Mouse (Mus musculus) layer of hippocampus, postnatal 10 days (tissue): ENCODE measurements around the gene Mical3. TPM values are rescaled to one million over a fixed set of nuclear protein-coding genes. Genes with fewer than 3 reads are reported as not detected.

Experiments used
- DNase-seq, 2 experiments: peaks; one replicate each; pipeline ENCODE4 v3.0.0; 2021; ENCODE audit warnings: low spot score in 2 of 2
- total RNA-seq, 2 experiments: library from RNA; stranded (reverse); gene quantifications; 2 replicates each; pipeline ENCODE4 v1.2.3; 2021

Mical3 gene
- total RNA-seq, 2 experiments from 2014 or later = 90.1 to 98.8 TPM

DNA sequence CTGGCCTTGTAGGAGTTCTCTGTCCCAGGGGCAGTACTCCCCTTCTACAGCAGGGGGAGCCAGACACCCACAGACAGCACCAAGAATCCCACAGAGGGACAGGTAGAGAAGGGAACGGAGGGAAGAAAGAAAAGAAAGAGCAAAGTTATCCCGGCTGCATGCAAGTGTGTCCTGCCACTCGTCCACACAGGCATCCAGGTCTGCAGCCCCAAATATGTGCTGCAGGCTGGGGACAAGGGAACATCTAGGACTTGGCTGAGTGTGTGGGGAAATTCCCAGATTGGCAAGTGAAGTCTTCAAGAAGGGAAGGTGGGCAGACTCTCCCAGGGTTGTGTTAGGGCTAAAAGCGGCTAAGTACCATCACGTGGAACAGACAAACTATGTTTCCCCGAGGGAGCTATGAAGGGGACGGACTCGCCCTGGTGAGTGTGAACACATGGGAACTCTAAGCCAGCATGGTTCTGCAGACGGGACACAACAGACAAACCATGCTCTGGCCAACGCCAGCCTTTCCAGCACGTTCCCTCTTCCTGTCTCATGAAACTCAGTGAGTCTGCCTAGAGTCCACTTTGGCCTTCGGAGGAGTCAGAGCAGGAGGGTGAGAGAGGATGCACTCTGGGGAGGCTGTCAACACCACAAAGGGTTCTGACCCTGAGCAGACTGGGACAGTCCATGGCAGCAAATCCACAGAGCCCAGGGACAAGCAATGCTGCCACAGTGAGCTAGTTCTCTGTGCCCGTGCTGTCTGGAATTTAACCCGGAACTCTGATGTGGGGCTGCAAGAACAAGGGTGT lies 158.8 kb downstream of the Mical3 start:
- DNase-seq = peak; percentile 90 to 92

DNA sequence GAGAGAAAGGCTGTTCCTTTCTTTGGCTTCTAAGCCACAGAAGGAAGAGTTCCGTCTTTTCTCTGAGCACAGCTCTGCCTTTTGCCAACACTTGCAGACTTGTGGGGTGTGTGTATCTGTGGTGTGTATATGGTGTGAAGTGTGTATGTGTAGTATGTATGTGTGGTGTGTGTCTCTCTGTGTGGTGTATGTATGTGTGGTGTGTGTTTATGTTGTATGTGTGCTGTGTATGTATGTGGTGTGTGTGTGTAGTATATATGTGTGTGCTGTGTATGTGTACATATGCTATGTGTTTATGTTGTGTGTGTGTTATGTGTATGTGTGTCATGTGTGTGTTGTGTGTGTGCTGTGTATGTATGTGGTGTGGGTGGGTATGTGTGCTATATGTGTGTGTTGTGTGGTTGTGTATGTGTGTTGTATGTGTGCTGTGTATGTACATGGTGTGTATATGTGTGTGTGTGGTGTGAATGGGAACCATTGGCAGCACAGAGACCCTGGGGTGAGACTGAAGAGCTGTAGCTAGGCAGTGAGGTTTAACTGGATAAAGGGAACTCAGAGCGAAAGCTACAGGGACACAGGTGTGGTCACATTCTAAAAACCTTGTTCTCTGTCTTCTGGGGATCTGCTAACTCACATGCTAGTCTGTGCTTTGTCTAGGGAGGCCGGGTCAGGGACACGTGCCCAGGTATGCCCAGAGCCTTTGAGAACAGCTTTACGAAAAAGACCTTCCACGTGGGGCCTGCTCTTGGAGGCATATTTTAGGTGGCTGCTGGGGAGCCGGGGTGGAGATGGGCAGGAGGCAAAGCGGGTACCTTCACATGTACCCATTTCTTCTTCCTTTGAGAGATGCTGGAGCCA lies 159.6 kb downstream of the Mical3 start:
- DNase-seq = no peak

GRCm38 (mm10) chr6:120965814-120966213 lies 165.0 kb downstream of the Mical3 start:
- DNase-seq = no peak

DNA sequence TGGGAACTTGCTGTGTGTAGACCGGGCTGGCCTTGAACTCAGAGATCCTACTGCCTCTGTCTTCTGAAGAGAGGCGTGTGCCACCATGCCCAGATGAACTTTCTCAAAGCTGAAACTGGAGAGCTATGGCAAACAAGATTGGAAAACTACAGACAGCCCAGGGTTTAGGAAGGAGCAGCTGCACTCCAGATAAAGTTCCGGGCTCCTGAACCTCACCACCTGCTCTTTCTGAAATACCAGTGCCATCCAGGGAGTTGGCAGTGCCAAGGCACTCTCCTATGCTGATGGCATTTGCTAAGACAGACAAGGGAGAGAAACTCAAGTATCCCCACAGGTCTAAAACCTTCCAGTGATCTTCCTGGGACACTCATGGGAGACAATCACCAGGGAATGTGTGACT lies 166.6 kb downstream of the Mical3 start:
- no peak for DNase-seq

- no peak for DNase-seq
These were observed 170.3 kb downstream of the Mical3 start for GRCm38 (mm10) chr6:120960338-120961030.

DNA sequence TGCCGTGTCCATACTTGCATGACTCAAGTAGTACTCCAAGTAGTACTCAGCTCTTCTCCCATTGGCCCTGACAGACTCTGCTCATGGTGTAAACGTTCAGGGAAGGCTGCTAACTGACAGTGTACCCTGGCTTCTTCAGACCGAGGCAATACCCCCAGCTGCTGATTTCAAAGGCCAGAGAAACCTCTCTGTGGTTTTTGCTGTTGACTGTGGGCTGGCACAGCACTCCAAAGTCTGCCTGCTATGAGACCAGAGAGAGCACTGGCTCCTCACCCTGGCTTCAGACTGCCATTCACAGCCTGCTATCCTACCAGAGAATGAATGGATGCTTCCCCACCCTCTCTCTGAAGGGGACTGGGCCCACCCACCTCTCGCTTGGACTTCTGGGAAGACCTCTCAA lies 173.5 kb downstream of the Mical3 start:
- DNase-seq = no peak

DNA sequence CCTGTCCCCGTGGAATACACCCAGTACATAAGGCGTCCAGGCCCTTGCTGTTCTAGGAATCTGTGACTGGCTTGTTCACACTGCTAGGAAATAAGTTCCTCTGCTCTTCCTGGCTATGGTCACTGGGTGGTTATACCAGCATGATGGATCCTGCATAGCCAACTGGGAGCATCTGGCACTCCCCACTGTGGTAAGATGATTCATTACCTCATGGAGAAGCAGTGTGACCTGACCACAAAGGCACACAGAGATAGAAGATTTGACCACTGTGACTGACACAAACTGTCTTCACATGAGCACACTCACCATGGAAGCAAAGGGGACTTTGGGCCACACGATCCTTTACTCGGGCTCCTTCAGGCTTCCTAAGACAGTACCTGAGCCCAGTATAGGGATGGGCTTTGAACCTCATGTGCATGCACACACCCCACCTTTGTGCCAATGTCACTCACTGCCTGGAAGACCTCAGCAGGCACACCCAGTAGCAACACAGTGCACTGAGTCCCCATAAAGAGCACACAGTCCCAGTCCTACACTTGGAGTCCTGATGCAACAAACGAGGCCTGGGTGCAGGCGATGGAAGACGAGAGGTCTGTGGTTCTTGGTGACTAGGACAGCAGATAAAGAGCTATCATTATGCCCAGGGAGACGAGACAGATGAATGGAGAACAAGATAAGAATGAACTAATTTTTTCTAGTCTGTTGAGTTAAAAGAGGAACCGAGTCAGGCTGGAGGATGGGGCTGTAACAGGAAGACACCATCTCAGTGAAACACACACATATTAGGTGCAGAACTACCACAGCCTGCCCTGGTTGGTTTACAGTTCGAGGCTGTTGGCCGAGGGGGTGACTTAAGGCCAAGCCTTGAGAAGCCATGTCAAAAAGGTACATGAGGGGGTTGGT lies 174.3 kb downstream of the Mical3 start:
- DNase-seq = no peak

- no peak for DNase-seq
These were observed 175.6 kb downstream of the Mical3 start for GRCm38 (mm10) chr6:120955215-120955614.

- DNase-seq = no peak
These were observed 176.6 kb downstream of the Mical3 start for GRCm38 (mm10) chr6:120954241-120954640.

DNA sequence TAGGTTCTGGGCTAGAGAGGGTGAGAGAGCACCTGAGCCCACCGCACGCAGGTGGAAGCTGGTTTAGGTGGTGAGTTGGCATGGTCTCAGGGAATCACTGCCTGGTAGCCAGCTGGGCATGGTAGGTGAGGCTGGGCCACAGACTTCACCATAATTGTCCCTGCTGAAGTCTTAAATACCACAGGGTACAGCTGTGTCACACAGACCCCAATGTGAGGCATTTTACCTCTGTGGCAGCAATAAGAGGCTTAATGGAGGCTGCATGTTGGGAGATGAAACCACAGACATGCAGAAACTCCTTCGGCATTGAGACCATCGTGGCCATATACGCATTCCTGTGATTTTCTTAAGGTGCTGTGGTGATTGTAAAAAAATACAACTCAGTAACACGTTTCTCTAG lies 178.3 kb downstream of the Mical3 start:
- no peak for DNase-seq

GRCm38 (mm10) chr6:120951311-120951710 lies 179.5 kb downstream of the Mical3 start:
- DNase-seq = no peak

GRCm38 (mm10) chr6:120945510-120945909 lies 185.3 kb downstream of the Mical3 start:
- no peak for DNase-seq

- no peak for DNase-seq
These were observed 186.8 kb downstream of the Mical3 start for GRCm38 (mm10) chr6:120943964-120944363.

DNA sequence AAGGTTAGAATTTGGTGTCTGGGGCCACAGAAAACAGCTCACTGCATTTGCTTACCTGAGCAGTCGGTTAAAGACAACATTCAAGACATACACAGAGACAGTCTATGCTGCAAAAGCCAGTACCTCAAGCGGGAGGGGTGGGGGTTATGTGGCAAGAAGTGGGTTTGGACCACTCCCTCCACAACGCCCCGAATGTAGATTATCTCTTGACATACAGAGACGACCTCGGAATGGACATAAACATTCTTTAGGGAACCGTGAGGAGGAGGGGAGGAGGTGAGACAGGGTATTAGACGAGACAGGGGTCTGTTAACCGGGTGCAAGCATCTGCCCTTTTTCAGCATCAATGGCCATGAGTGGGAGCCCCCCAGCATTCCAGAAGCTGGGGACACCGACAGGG lies 187.2 kb downstream of the Mical3 start:
- no peak for DNase-seq

GRCm38 (mm10) chr6:120943079-120943478 lies 187.7 kb downstream of the Mical3 start:
- no peak for DNase-seq

- DNase-seq = no peak
These were observed 189.2 kb downstream of the Mical3 start for GRCm38 (mm10) chr6:120941575-120941974.

GRCm38 (mm10) chr6:120941084-120941481 lies 189.7 kb downstream of the Mical3 start:
- no peak for DNase-seq

DNA sequence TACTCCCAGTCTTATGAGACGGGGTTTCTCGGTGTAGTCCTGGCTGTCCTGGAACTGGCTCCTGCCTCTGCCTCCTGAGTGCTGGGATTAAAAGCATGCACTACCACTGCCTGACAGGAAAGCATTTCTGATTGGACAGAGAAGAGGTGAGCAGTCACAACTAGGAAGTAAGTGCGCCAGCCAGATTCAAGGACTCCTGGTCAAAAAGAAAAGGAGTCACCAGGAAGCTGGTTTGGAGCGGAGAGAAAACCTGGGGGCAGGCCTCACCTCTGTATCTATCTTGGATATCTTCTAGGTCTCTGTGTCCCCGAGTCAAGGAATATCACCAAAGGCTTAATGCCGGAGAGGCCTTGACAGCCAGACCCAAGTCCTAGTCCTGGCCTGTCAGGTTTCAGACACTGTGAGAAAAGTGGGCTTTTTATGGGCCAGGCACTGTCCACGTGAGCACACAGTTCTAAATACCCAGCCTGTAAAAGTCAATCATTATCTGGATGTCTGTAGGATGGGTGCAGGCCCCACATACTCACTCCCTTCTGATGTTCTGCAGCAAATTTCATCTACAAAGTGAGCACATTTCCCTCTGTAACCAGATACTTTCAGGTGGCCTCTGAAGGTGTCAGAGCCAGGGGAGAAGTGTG lies 190.2 kb downstream of the Mical3 start:
- no peak for DNase-seq

GRCm38 (mm10) chr6:120939783-120940182 lies 191.0 kb downstream of the Mical3 start:
- no peak for DNase-seq

DNA sequence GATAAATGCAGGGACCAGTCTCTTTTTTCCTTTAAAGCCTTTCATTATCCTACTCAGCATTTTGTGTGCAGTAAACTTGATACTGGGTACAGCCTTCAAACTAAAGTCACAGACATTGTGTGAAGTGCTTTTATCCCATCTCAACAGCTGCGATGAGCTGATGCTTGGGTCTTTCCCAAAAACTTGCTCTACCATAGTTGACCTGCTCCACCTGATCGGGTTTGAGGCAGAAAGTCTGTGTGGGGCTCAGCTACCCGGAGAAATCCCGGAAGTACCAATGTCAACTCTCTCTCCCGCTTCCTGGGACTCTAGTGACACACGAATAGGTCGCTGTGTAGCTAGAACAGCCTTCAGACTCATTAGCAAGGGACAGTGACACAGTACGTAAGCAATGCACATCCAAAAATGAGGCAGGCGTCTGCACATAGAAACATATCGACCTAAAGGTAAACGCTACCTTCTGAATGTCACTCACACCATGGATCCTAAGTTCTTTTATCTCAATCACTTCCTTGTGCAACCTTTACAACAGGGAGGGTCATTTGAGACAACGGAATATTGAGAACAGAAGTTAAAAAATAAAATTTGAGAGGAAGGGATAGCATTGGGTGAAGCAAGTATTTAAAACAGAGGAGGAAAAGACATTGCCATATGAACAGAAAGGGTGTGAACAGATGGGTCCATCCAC lies 191.9 kb downstream of the Mical3 start:
- DNase-seq = no peak
